Mouse (Mus musculus) heart, postnatal 0 days (tissue): ENCODE data around the gene Ccdc7b. TPM values are rescaled to one million over a fixed set of nuclear protein-coding genes. Genes with fewer than 3 reads are reported as not detected.
"Not testable (repeated sequence)": the region's sequence is repeated elsewhere in the genome, so short reads cannot be mapped to it uniquely, and the experiment has no call there.

ENCODE experiments used
- ATAC-seq: fragments of 200-750 bp; cut with Nextera tagmentation; 2 replicates; pipeline ENCODE4 v1.8.0; 2017; ENCODE audit warnings: low read depth, moderate number of reproducible peaks, moderate library complexity; ENCODE audit not compliant: insufficient read depth
- DNase-seq: peaks from one replicate; pipeline ENCODE4 v3.0.0-alpha.2; 2016; ENCODE audit warnings: low spot score
- H3K27ac ChIP-seq: fragments of 300-500 bp; sonication (generic); 2 replicates; pipeline ENCODE4 v1.5.1; 2014; ENCODE audit warnings: low read depth, mild to moderate bottlenecking
- H3K27me3 ChIP-seq: fragments of 300-500 bp; sonication (generic); 2 replicates; pipeline ENCODE4 v1.6.1; 2014; ENCODE audit warnings: low read length, mixed read lengths; ENCODE audit not compliant: control insufficient read depth, insufficient read depth
- H3K36me3 ChIP-seq: fragments of 300-500 bp; sonication (generic); replicated peaks from 2 replicates; pipeline ENCODE4 v1.6.1; 2014; ENCODE audit warnings: low read length, mixed read lengths; ENCODE audit not compliant: control insufficient read depth, insufficient read depth
- H3K4me1 ChIP-seq: fragments of 300-500 bp; sonication (generic); 2 replicates; pipeline ENCODE4 v1.6.1; 2014; ENCODE audit warnings: antibody characterized with exemption; ENCODE audit not compliant: control insufficient read depth, insufficient read depth
- H3K4me2 ChIP-seq: fragments of 300-500 bp; sonication (generic); 2 replicates; pipeline ENCODE4 v1.6.1; 2014; ENCODE audit warnings: low read depth, mild to moderate bottlenecking, low read length, moderate library complexity
- H3K4me3 ChIP-seq: fragments of 300-500 bp; sonication (generic); 2 replicates; pipeline ENCODE4 v1.5.1; 2014; ENCODE audit warnings: low read depth, low read length
- H3K9ac ChIP-seq: fragments of 300-500 bp; sonication (generic); replicated peaks from 2 replicates; pipeline ENCODE4 v1.6.1; 2014; ENCODE audit warnings: low read depth, low read length, mixed read lengths
- H3K9me3 ChIP-seq: fragments of 300-500 bp; sonication (generic); replicated peaks from 2 replicates; pipeline ENCODE4 v1.6.1; 2016; ENCODE audit warnings: low read length; ENCODE audit not compliant: control insufficient read depth
- CTCF ChIP-seq: IDR thresholded peaks from 2 replicates; pipeline ENCODE4 v1.5.1; 2016; ENCODE audit warnings: antibody characterized with exemption, control low read depth, low read depth
- EP300 ChIP-seq: IDR thresholded peaks from 2 replicates; pipeline ENCODE4 v1.6.1; 2016; ENCODE audit warnings: antibody characterized with exemption, low read depth
- WGBS: fragments of 180-500 bp; shearing (Covaris S2); extraction: QIAGEN DNeasy Blood & Tissue Kit; methylation state at CpG from one replicate; pipeline ENCODE4 v1.1.7; 2014; 5-methylcytosine and 5-hydroxymethylcytosine counted together
- polyA plus RNA-seq: library from polyadenylated mRNA; unstranded; fragments of >200 nt; fragmentation: Nextera tagmentation; extraction: Ambion mirVana; gene quantifications from 2 replicates; pipeline ENCODE4 v1.2.1, GENCODE M21; 2015
- total RNA-seq: library from RNA; depleted of rRNA; stranded (reverse); fragments of >200 nt; gene quantifications from 2 replicates; pipeline ENCODE4 v1.2.3, GENCODE M21; 2014; ENCODE audit warnings: low replicate concordance; rRNA removed

Ccdc7b gene
- total RNA-seq (not detected in 2 replicates), polyA plus RNA-seq (not detected in 2 replicates)

- not testable (repeated sequence) for H3K4me2 ChIP-seq, H3K36me3 ChIP-seq, H3K4me3 ChIP-seq, ATAC-seq, H3K9me3 ChIP-seq, H3K27me3 ChIP-seq, H3K4me1 ChIP-seq, H3K27ac ChIP-seq, H3K9ac ChIP-seq, DNase-seq
- 63% methylated on average over 1 of the region's 10 CpGs for WGBS
Measured at GRCm38 (mm10) chr8:129066834-129067233, at the start of gene Ccdc7b. TSS of gene Ccdc7b (plus strand) at chr8:129067134.

DNA sequence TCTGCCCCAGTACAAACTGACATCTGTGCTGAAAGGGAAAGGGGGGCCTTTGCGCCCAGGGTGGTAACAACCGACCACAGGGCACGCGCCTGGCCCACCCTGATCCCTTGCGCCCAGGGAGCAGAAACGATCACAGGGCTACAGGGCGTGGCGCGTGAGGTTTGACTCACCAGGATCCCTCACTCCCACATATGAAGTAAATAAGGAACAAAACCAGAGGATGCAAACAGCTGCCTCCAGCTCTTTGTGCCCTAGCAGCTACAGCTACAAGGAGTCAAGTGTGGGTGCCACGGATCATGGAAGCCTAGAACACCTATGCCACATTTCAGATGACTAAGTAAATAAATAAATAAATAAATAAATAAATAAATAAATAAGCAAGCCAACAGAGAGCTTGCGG is 1.5 kb upstream of the Ccdc7b start, which contains the start of gene Ccdc7a:
Gene Ccdc7a, minus strand, starts transcription at position 101 of the 400 bp plus-strand sequence.
- ATAC-seq, H3K27me3 ChIP-seq, H3K9ac ChIP-seq, H3K9me3 ChIP-seq, H3K4me1 ChIP-seq, H3K4me3 ChIP-seq, DNase-seq, H3K4me2 ChIP-seq, H3K36me3 ChIP-seq, H3K27ac ChIP-seq: not testable (repeated sequence)
- 81% methylated on average over 2 of the region's 11 CpGs for WGBS

DNA sequence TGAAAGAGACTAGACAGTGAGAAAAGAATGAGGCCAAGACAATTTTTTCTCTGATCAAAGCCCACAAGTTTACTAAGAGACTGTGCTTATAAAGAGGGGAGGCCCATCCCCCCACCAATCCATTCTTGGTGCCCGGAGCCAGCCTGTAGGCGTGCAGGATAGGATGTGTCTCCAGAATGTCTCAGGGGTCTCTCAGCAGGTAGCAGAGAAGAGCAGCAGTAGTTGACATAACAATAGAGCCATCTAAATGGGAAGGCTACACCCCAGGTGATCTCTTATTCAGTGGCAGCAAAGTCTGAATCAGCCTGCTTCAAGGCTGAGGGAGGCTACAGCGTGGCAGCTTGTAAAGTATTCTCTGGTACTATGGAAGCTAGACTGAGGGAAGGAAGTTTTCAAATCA is 48.8 kb downstream of the Ccdc7b start:
- whole genome bisulfite sequencing, result 55% methylated on average over 3 of the region's 3 CpGs
- H3K27ac ChIP-seq, H3K4me3 ChIP-seq, H3K9me3 ChIP-seq, H3K9ac ChIP-seq, H3K4me1 ChIP-seq, H3K4me2 ChIP-seq, H3K27me3 ChIP-seq, H3K36me3 ChIP-seq, DNase-seq, ATAC-seq: not testable (repeated sequence)

DNA sequence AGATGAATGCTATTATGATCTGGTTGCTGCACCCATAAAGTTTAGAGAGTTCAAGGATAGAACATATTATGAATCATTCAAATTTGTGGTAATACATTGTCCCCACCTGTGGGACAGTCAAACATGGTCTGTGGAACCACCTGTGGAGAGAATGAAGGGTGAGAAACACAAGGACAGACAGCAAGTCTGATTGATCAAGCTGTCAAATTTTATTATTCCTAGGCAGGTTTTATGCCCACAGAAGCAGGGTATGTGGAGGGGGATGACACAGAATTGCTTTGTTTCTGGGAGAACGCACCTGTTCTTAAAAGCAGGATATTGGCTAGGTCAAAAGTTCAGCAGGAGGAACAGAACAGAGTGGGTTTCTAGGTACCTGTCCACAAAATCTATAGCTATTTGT is 64.6 kb downstream of the Ccdc7b start, which contains the start of gene Gm10999:
Gene Gm10999, minus strand, starts transcription at position 101 of the 400 bp plus-strand sequence.
- TF ChIP-seq CTCF (no peak), EP300 (no peak)
- 76% methylated on average over 1 of the region's 1 CpGs for WGBS
- ATAC-seq (no peak), DNase-seq (no peak)
- H3K36me3 ChIP-seq, result no peaks in the 10 kb centered on the region
- H3K9ac ChIP-seq, result no peak within 1 kb of the TSS
- no peak within 1 kb of the TSS for H3K4me2 ChIP-seq
- H3K27ac ChIP-seq, result no peak within 1 kb of the TSS
- no peaks in the 10 kb centered on the region for H3K27me3 ChIP-seq
- no peak within 1 kb of the TSS for H3K4me3 ChIP-seq
- H3K4me1 ChIP-seq, result no peaks in the 10 kb centered on the region
- no peaks in the 10 kb centered on the region for H3K9me3 ChIP-seq

DNA sequence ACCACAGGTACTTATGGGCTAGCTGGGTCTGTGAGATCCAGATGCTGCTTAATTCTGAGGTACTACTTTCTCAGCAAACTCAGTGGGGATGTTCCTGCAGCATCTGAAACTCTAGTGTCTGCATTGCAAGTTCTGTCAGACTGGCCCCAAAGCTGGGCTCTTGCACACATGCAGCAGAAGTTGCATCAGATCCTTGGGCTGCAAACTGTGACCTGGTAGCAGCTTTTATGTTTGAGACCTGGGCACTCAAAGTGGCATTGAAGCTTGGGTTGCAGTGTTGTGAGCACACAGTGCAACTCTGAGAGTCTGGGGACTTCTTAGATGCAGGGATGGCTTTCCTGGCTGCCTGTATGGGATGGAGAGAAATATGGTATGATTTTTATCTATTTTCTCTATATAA is 66.5 kb downstream of the Ccdc7b start:
- no peak for ATAC-seq
- H3K9me3 ChIP-seq, result no peaks in the 10 kb centered on the region
- H3K27me3 ChIP-seq, result no peaks in the 10 kb centered on the region
- no peak overlapping the region for H3K4me2 ChIP-seq
- no peak overlapping the region for H3K27ac ChIP-seq
- TF ChIP-seq EP300 (no peak), CTCF (no peak)
- no peaks in the 10 kb centered on the region for H3K4me1 ChIP-seq
- no peak for DNase-seq
- no peak overlapping the region for H3K4me3 ChIP-seq
- no peak overlapping the region for H3K9ac ChIP-seq
- H3K36me3 ChIP-seq, result no peaks in the 10 kb centered on the region

Other genes with a start within 250 kb of the Ccdc7b start
- not detected in 2 replicates for gene Ccdc7a, start 1.6 kb upstream of the Ccdc7b start, total RNA-seq
- not detected in 2 replicates for gene Ccdc7a, start 1.6 kb upstream of the Ccdc7b start, polyA plus RNA-seq
- gene Gm10999, start 64.5 kb downstream of the Ccdc7b start, total RNA-seq, result not detected in 2 replicates
- not detected in 2 replicates for gene Gm10999, start 64.5 kb downstream of the Ccdc7b start, polyA plus RNA-seq
- gene 2610044O15Rik8, start 167.3 kb downstream of the Ccdc7b start, total RNA-seq, result 4.3 and 16.9 TPM in 2 replicates
- 20.7 and 23.5 TPM in 2 replicates for gene 2610044O15Rik8, start 167.3 kb downstream of the Ccdc7b start, polyA plus RNA-seq